Mouse (Mus musculus) liver, postnatal 0 days (tissue): Measurements from ENCODE around the gene Atxn1.

Source experiments
- CTCF ChIP-seq: sonication (generic); IDR thresholded peaks from 2 replicates; pipeline ENCODE4 v1.5.1; 2016; ENCODE audit warnings: antibody characterized with exemption, low read depth
- EP300 ChIP-seq: IDR thresholded peaks from 2 replicates; pipeline ENCODE4 v1.6.1; 2016; ENCODE audit warnings: antibody characterized with exemption, low read depth, mild to moderate bottlenecking

DNA sequence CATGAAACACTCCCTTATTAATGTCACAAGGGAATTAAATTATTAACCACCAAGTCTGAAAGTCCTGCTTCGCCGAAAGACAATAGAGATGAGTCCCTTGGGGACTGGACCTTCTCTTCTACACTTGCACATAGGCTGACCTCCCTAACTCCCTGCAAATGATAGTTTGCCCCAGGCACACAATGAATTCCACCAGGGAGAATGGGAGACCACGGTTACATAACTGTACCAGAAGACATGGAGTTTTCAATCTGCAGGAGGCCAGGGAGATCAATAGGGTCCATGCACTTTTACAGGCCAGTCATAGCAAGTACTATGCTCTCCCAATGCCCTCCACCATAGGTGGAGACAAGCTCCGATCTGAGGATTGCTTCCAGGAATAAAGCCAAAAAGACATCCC lies 113.7 kb downstream of the Atxn1 start:
- no peak for TF ChIP-seq CTCF
- no peak for TF ChIP-seq EP300
